Mouse (Mus musculus): ENCODE data around the gene Olfr1308. TPM values are rescaled to one million over a fixed set of nuclear protein-coding genes. Genes with fewer than 3 reads are reported as not detected.

The Olfr1308 gene
- polyA plus RNA-seq (2015; fragmentation: Nextera tagmentation; extraction: Ambion mirVana), result not detected in 2 replicates

DNA sequence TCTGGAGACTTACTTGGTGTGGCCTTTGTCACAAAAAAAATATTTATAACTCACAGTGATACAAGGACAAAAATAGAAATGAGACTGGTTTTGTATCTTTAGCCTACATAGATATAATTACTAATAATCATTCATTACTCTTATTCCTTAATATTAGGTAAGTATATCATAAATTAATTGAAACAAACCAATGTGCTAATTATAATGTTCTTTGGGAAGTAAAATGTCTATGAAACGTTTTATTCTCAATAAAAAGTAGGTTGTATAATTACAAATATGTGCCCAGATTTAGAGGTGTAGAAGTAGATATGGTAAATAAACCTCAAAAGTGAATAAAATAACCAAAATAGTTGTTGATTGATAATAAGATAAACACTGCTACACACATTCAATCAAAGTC is at the start of gene Olfr1308:
TSS of gene Olfr1308 (minus strand) at position 101 of the 400 bp plus-strand sequence.
- H3K4me2 ChIP-seq, result no peak within 1 kb of the TSS
- no peak within 1 kb of the TSS for H3K4me3 ChIP-seq (replicated peaks)
- no peaks in the 10 kb centered on the region for H3K27me3 ChIP-seq (replicated peaks)
- H3K4me1 ChIP-seq, result no peaks in the 10 kb centered on the region
- no peaks in the 10 kb centered on the region for H3K36me3 ChIP-seq
- no peaks in the 10 kb centered on the region for H3K9me3 ChIP-seq (replicated peaks)
- no peak within 1 kb of the TSS for H3K9ac ChIP-seq (replicated peaks)
- 47% methylated on average over 1 of the region's 1 CpGs for WGBS
- ATAC-seq (ENCODE audit: low FRiP score), result no peak
- no peak within 1 kb of the TSS for H3K27ac ChIP-seq (replicated peaks)

GRCm38 (mm10) chr2:112012608-112013007 is 47.9 kb upstream of the Olfr1308 start, which contains the start of gene Olfr1310:
Gene Olfr1310, minus strand, starts transcription at chr2:112012708.
- no peak for ATAC-seq (ENCODE audit: low FRiP score)
- H3K4me2 ChIP-seq, result no peak within 1 kb of the TSS
- no peak within 1 kb of the TSS for H3K27ac ChIP-seq (replicated peaks)
- no peaks in the 10 kb centered on the region for H3K36me3 ChIP-seq
- no peaks in the 10 kb centered on the region for H3K4me1 ChIP-seq
- no peak within 1 kb of the TSS for H3K9ac ChIP-seq (replicated peaks)
- no peaks in the 10 kb centered on the region for H3K9me3 ChIP-seq (replicated peaks)
- no peak within 1 kb of the TSS for H3K4me3 ChIP-seq (replicated peaks)
- H3K27me3 ChIP-seq (replicated peaks), result no peaks in the 10 kb centered on the region

GRCm38 (mm10) chr2:111990181-111990580 is 25.4 kb upstream of the Olfr1308 start, which contains the start of gene Olfr1309:
Gene Olfr1309, minus strand, starts transcription at chr2:111990281.
- Histone ChIP-seq H3K27ac (replicated peaks) (no peak within 1 kb of the TSS), H3K9ac (replicated peaks) (no peak within 1 kb of the TSS), H3K4me2 (no peak within 1 kb of the TSS), H3K36me3 (no peaks in the 10 kb centered on the region), H3K4me3 (replicated peaks) (no peak within 1 kb of the TSS), H3K4me1 (no peaks in the 10 kb centered on the region), H3K9me3 (replicated peaks) (no peaks in the 10 kb centered on the region), H3K27me3 (replicated peaks) (no peaks in the 10 kb centered on the region)
- no peak for ATAC-seq (ENCODE audit: low FRiP score)
- 60% methylated on average over 1 of the region's 1 CpGs for WGBS

DNA sequence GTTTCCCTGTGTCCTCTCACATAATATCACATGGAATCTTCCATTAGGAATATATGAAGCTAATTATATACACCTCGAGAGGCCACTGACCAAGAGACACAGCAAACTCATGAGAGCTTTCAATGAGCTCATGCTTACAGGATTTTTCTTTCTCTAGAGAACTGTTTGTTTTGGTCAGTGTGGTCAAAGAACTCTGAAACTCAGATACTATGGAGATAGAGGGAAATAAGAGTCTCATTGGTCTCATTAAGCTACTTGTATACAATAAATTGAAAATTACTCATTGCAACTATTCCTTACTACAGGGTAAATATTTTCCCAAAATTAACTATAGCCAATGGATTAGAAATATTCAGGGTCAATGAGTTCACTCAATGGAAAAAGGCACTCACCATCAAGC is 15.4 kb downstream of the Olfr1308 start, which contains the start of gene Olfr1307:
TSS of gene Olfr1307 (minus strand) at position 101 of the 400 bp plus-strand sequence.
- WGBS, result 83% methylated on average over 1 of the region's 1 CpGs
- no peak within 1 kb of the TSS for H3K9ac ChIP-seq (replicated peaks)
- H3K36me3 ChIP-seq, result no peaks in the 10 kb centered on the region
- H3K27ac ChIP-seq (replicated peaks), result no peak within 1 kb of the TSS
- no peaks in the 10 kb centered on the region for H3K4me1 ChIP-seq
- no peak within 1 kb of the TSS for H3K4me2 ChIP-seq
- H3K4me3 ChIP-seq (replicated peaks), result no peak within 1 kb of the TSS
- H3K27me3 ChIP-seq (replicated peaks), result no peaks in the 10 kb centered on the region
- H3K9me3 ChIP-seq (replicated peaks), result no peaks in the 10 kb centered on the region
- ATAC-seq (ENCODE audit: low FRiP score), result no peak

DNA sequence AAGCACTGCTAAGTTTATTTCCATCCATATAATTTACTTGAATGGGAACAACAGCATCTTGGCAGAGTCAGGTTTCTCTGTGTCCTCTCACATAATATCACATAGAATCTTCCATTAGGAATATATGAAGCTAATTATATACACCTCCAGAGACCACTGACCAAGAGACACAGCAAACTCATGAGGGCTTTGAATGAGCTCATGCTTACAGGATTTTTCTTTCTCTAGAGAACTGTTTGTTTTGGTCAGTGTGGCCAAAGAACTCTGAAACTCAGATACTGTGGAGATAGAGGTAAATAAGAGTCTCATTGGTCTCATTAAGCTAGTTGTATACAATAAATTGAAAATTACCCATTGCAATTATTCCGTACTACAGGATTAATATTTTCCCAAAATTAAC is 48.6 kb downstream of the Olfr1308 start, which contains the start of gene Olfr1306:
TSS of gene Olfr1306 (minus strand) at position 101 of the 400 bp plus-strand sequence.
- Histone ChIP-seq H3K27ac (replicated peaks) (no peak within 1 kb of the TSS), H3K4me3 (replicated peaks) (no peak within 1 kb of the TSS), H3K4me1 (no peaks in the 10 kb centered on the region), H3K4me2 (no peak within 1 kb of the TSS), H3K9ac (replicated peaks) (no peak within 1 kb of the TSS), H3K27me3 (replicated peaks) (no peaks in the 10 kb centered on the region), H3K36me3 (no peaks in the 10 kb centered on the region), H3K9me3 (replicated peaks) (no peaks in the 10 kb centered on the region)
- no peak for ATAC-seq (ENCODE audit: low FRiP score)
- 93% methylated on average over 1 of the region's 1 CpGs for WGBS

Other genes with a start within 250 kb of the Olfr1308 start
- gene Olfr1301, start 213.9 kb downstream of the Olfr1308 start, polyA plus RNA-seq (2015; fragmentation: Nextera tagmentation; extraction: Ambion mirVana), result not detected in 2 replicates
- gene Olfr1302, start 187.5 kb downstream of the Olfr1308 start, polyA plus RNA-seq (2015; fragmentation: Nextera tagmentation; extraction: Ambion mirVana), result not detected in 2 replicates
- gene Olfr1303, start 144.6 kb downstream of the Olfr1308 start, polyA plus RNA-seq (2015; fragmentation: Nextera tagmentation; extraction: Ambion mirVana), result not detected in 2 replicates
- not detected in 2 replicates for gene Olfr1305, start 87.8 kb downstream of the Olfr1308 start, polyA plus RNA-seq (2015; fragmentation: Nextera tagmentation; extraction: Ambion mirVana)
- gene Olfr1306, start 48.7 kb downstream of the Olfr1308 start, polyA plus RNA-seq (2015; fragmentation: Nextera tagmentation; extraction: Ambion mirVana), result not detected in 2 replicates
- 0.01 TPM in 1 of 2 replicates, not detected in the other for gene Olfr1307, start 15.5 kb downstream of the Olfr1308 start, polyA plus RNA-seq (2015; fragmentation: Nextera tagmentation; extraction: Ambion mirVana)
- gene Olfr1309, start 25.3 kb upstream of the Olfr1308 start, polyA plus RNA-seq (2015; fragmentation: Nextera tagmentation; extraction: Ambion mirVana), result not detected in 2 replicates
- not detected in 2 replicates for gene Olfr1310, start 47.8 kb upstream of the Olfr1308 start, polyA plus RNA-seq (2015; fragmentation: Nextera tagmentation; extraction: Ambion mirVana)
- not detected in 2 replicates for gene Olfr1311, start 59.5 kb upstream of the Olfr1308 start, polyA plus RNA-seq (2015; fragmentation: Nextera tagmentation; extraction: Ambion mirVana)
- gene Olfr1312, start 85.3 kb upstream of the Olfr1308 start, polyA plus RNA-seq (2015; fragmentation: Nextera tagmentation; extraction: Ambion mirVana), result not detected in 2 replicates
- gene Olfr1313, start 112.9 kb upstream of the Olfr1308 start, polyA plus RNA-seq (2015; fragmentation: Nextera tagmentation; extraction: Ambion mirVana), result not detected in 2 replicates
- gene Olfr1314, start 131.8 kb upstream of the Olfr1308 start, polyA plus RNA-seq (2015; fragmentation: Nextera tagmentation; extraction: Ambion mirVana), result not detected in 2 replicates
- not detected in 2 replicates for gene Olfr1315-ps1, start 150.5 kb upstream of the Olfr1308 start, polyA plus RNA-seq (2015; fragmentation: Nextera tagmentation; extraction: Ambion mirVana)
- gene Olfr1316, start 170.0 kb upstream of the Olfr1308 start, polyA plus RNA-seq (2015; fragmentation: Nextera tagmentation; extraction: Ambion mirVana), result not detected in 2 replicates
- gene Olfr1317, start 175.4 kb upstream of the Olfr1308 start, polyA plus RNA-seq (2015; fragmentation: Nextera tagmentation; extraction: Ambion mirVana), result not detected in 2 replicates
- gene Olfr1318, start 189.3 kb upstream of the Olfr1308 start, polyA plus RNA-seq (2015; fragmentation: Nextera tagmentation; extraction: Ambion mirVana), result not detected in 2 replicates

All from neural tube, embryonic 15.5 days (tissue).